Mouse (Mus musculus): ENCODE data around the gene Foxp1.

DNA sequence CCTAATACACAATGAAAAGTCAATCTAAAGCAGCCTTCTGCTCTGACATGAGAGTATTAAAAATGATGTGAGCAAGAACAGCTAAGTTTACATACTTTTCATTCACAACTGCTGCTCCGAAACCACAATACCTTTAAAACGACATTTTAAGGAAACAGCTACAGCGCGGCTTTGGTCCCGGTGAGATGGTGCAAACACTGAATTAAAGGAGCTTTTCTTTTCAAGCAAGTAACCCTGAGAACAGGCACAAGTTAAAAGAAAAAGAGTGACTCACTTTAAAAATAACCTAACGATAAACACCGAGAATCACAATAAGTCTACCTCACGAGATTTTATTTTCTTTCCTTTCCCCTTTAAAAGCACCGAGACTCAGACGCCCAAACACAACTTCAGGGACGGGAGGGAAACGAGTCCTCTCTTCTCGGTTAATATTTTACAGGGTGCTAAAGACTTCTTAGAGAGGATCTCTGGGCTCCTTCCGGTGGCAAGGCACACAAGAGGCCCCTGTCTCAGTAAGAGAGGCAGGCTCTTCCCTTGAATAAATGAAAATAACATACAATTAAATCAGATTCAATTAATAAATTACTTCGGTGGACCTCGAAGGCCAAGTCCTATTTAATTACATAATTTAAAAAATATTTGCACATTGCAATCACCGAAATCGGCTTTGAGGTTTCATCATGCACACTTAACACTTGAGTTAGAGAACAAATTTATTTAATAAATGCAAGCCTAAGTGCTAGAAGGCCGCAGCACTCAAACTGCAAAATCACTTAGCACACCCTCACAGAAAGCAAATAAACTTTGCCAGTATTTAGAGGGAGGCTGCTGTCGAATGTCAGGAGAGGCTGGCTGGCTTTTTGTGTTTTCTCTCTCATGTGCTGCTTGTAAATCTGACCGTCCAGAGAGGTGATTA, 246.9 kb downstream of the Foxp1 start:
- TF ChIP-seq EP300 (IDR thresholded peaks at IDR 0.05; ENCODE audit: low read depth in 1 of 2, low read length in 2 of 2) (no peak), CTCF (IDR thresholded peaks at IDR 0.05 in 2 of 3, conservative IDR thresholded peaks at IDR 0.05 in 1 of 3; ENCODE audit: control insufficient read depth in 1 of 3, insufficient read depth in 1 of 3, low read depth in 2 of 3, low read length in 3 of 3, poor library complexity in 1 of 3, severe bottlenecking in 1 of 3) (no peak), POLR2A (IDR thresholded peaks at IDR 0.05; ENCODE audit: control insufficient read depth in 1 of 2, insufficient read depth in 1 of 2, low read depth in 1 of 2, low read length in 2 of 2, poor library complexity in 1 of 2) (no peak), JUND (IDR thresholded peaks at IDR 0.05; ENCODE audit: low read depth, low read length) (no peak), E2F4 (IDR thresholded peaks at IDR 0.05; ENCODE audit: borderline replicate concordance, low read depth, low read length) (no peak), MYC (IDR thresholded peaks at IDR 0.05; ENCODE audit: low read depth, low read length) (no peak), TCF12 (IDR thresholded peaks at IDR 0.05; ENCODE audit: low read depth, low read length) (no peak), ZNF384 (IDR thresholded peaks at IDR 0.05; ENCODE audit: low read depth, low read length) (no peak), ZKSCAN1 (IDR thresholded peaks at IDR 0.05; ENCODE audit: low read depth, low read length) (no peak), MAFK (IDR thresholded peaks at IDR 0.05; ENCODE audit: borderline replicate concordance, low read depth, low read length) (no peak), TAL1 (IDR thresholded peaks at IDR 0.05; ENCODE audit: low read length) (no peak)

All from MEL (cell line).